Mouse (Mus musculus): ENCODE measurements at regions not wholly inside any gene's neighbourhood (a gene's known extent, or its start where the extent isn't known, plus 50 kb on each side); places are given as distances from the start of the nearest gene placed in this dataset.

GRCm38 (mm10) chr9:120739953-120740524 lies 168.8 kb downstream of the Rpl14 start:
- TF ChIP-seq CTCF (IDR thresholded peaks at IDR 0.05; ENCODE audit: borderline replicate concordance, insufficient read depth, low read depth, low read length) (no peak), POLR2A (IDR thresholded peaks at IDR 0.05; ENCODE audit: borderline replicate concordance, insufficient read depth, low read length) (no peak)

Data from cerebellum, adult 2 months (tissue).